Mouse (Mus musculus) testis, postnatal 14 days (tissue): ENCODE results near the gene Gm43302.
"Not testable (repeated sequence)": the region's sequence is repeated elsewhere in the genome, so short reads cannot be mapped to it uniquely, and the experiment has no call there.

Source experiments
- DNase-seq: peaks from one replicate; pipeline ENCODE4 v3.0.0; 2021; ENCODE audit warnings: low spot score

Gm43302 gene

DNA sequence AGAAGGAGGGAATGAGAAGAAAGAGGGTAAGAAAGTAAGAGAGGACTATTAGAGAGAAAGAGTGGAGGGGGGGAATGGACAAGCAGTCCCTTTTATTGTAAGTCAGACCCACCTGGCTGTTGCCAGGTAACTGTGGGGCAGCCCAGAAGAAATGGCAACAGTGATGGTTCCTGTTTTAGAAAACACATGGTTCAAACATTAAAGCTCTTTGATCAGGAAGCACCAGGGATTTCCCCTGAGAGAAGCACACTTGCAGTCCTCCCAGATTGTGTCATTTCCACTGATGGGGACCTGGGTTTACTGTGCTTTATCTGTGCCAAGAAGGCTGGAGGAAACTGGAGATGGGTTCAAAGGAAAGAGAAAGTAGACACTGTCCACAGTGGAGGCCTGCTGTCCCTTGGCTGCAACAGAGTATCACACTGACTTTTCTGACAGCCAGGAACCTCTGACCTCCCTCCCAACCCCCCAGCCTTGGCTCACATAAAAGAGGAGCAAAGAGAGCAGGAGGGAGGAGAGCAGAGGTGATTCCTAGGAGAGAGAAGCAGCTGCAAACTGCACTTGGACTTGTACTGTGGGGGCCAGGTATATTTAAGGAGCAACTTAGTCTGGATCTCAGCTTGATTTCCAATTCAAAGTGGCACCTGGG is 95.5 kb downstream of the Gm43302 start:
- not testable (repeated sequence) for DNase-seq

DNA sequence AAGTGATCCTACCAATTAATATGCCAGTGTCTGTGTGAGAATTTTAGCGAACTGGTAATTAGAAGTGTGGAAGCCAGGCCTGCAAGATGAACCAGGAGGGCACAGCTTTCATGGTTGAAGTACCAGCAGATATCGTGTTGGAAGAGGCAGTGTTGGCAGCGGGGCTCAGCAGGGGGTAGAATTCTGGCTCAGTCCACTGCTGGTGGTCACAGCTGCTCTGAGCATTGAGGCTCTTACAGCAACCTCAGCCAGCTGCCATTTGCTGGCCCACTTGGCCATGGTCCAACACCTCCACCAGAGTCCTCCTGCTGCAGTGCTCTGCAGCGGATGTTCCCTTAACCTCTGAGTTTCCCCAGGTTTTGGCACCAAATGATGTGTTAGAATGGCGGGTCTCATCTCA is 97.2 kb downstream of the Gm43302 start:
- not testable (repeated sequence) for DNase-seq

DNA sequence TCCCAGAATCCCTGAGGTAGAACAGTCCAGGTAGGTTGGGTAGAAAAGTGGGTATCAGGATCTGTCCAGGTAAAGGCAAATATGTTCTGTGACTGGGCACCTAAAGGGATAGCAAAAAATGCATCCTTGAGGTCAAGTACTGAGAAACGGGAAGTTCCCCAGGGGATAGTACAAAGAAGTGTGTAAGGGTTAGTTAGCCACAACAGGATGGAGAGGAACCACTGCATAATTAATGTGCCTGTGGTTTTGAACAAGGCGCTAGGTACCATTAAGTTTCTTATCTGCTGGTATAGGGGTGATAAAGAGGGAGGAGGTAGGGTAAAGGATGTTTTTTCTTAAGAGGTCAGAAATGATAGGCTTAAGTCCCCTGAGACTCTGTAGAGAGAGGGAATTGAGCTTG is 101.0 kb downstream of the Gm43302 start:
- not testable (repeated sequence) for DNase-seq

DNA sequence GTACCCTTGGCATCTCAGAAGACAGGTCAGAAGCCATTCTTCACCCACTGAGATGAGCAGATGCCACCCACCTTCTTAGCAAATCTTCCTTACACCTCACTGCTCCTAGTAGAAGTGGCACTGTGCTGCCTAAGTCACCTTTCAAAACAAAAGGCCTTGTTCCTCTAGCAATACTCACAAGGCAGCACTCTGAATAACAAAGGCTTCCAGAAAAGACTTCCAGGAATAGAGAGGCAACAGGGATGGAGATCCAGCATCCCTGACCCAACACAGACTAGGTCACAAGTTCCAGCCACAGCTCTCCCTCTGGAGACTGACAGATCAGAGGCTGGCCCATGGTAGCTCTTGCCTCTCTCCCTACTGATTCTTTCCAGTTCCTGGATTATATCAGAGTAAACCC is 112.0 kb downstream of the Gm43302 start:
- no peak for DNase-seq
